Mouse (Mus musculus) right cerebral cortex, adult 18-20 months (tissue): ENCODE measurements around the gene Kansl2.
A peak's percentile ranks its signal among the peaks of the same experiment; 100 is the strongest.

Experiments used
- DNase-seq: peaks from one replicate; pipeline ENCODE4 v3.0.0; 2022; ENCODE audit warnings: mixed read lengths

Gene Kansl2

GRCm38 (mm10) chr15:98492102-98492501, 42.0 kb downstream of the Kansl2 start, which contains the start of gene Olfr279:
TSS of gene Olfr279 (plus strand) at chr15:98492402.
- no peak for DNase-seq

DNA sequence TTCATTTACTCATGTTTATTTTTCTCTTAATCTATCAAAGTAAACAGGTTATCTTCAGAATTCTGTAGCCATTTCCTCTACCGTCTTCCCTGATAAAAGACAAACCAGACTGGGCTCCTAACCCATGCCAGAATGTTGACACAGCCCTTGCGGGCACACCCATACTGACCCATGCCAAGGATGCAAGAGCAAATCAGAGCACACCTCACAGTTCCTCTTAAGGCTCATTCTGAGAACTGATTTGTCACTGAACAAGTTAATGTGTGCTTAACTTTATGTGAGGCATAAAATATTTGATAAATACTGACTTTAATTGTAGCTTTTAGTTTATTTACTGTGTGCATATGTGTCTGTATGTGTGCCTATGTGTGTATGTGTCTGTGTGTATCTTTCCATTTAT, 42.7 kb downstream of the Kansl2 start:
- no peak for DNase-seq

DNA sequence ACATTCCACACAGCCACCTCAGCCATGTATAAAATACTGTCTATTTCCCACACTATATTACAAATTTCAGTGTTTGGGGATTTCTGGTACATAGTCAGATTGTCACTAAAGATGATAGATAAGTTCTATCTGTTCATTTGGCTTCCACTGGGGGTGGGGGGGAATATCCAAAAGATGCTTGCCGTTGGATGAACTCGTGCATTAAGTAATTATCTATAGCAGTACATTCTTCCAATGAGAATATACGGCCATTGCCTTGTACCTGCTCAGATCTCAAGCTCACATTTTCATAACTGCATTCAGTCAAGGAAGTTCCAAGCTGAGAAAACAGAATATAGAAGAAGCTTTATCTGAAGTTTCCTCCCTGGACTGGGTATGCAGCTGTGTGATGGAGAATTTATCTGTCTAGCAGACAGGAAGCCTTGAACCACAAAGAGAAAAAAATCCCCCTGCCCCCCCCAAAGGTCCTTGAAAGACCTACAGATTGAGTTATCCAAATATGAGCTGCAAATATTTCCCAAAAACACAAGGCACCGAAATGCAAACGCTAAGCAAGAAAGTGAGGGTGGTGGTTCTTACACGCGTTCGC, 47.5 kb downstream of the Kansl2 start:
- DNase-seq, result no peak

DNA sequence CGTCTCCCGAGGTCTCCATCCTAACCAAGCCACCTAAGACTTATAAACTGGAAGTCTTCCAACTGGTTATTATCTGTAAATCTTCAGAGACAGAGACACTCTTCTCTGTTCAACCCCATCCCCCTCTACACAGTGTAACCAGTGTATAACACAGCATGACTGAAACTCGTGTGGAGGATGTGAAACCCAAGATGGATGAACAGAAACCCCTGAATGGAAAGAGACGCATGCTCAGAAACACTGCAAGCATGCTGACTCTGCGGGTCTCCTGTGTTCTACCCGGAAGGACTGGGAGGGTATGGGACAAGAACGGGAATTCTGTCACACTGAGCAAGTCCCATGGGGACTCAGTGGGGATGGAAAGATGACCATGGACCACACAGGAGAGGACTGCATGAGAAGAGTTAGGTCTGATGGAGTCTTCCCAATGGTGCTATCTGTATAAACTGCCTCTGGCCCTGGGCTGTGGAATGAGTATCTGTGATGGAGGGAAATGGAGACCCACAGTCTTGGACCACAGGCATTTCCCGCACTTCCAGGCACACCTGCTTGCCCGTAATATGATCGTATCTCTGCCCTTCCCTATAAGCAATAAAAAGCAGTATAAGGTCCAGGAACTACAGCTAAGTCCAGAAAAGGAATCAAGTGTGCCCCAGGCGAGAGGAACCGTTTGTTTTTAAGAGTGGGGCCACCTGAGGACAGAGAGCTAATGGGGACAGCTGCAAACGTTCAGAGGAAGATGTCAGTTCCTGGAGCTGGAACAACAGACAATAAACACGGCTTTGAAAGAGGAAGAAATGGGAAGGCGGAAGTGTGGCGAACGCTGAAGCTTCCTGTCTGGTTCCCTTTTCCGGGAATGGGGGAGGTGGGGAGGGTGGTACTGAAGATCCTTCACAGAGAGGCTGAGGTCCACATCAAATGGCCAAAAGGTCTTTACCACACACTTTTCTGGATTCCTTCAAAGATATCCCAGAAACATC, 49.9 kb downstream of the Kansl2 start:
- no peak for DNase-seq

DNA sequence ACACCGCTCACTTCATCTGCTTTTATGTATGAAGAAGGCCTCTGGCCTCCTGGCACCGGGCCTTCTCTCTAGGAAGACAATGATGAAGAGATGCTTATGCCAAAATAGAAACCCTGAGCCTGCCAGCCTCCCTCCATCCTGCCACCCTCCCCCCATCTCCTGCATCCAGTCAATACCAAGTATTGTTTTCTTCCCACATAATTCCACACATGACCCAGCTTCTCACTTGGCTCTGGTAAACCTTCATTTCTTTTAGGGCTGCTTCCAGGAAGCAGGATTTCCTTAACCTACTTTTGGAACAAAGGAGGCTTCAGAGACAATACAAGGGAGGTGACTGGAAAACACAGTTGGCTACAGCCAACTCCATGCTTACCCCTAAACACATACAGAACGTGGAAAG, 51.4 kb downstream of the Kansl2 start, which contains the start of gene Lalba:
Gene Lalba, minus strand, starts transcription at position 21 of the 400 bp plus-strand sequence.
- no peak for DNase-seq

DNA sequence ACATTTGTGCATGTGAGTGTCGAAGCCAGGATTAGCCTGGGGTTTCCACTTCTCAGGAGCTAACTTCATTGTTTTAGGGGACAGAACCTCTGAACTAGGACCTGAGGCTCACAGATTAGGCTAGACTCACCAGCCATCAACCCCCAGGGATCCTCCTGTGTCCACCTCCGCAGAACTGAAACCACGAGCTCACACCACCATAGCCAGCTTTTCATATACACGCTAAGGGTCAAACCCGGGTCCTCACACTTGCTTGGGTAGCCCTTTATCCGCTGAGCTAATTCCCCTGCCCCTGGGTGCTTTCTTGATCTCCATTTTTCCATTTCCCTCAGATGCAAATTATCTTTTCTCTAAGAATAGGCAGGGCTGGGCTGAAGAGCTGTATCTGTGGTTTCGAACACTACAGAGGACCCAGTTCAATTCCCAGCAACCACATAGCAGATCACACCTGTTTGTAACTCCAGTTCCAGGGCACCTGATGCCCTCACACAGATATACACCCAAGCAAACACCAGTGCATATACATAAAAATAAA, 54.4 kb downstream of the Kansl2 start:
- DNase-seq, result no peak

GRCm38 (mm10) chr15:98476281-98476680, 57.8 kb downstream of the Kansl2 start:
- DNase-seq, result no peak

- peak; percentile 17 for DNase-seq
Measured at GRCm38 (mm10) chr15:98475382-98475781, 58.7 kb downstream of the Kansl2 start.

DNA sequence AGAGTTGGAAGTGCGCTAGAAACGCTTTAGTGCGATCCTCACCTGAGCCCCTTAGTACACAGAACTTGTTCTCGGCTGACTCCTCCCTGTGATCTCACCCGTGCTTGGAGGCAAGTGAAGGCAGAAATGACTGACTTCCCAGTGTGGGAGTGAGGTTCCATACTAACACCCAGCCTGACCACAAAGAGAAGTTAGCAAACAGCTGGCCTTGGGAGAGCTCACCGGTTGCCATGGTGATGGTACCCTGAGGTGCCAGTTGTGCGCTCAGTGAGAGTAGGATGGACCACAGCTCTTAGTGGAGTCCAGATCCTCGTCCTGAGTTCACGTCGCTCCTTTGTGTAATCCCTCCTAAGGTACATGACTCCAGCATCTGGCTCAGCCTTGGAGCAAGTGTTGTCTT, 59.1 kb downstream of the Kansl2 start:
- no peak for DNase-seq

GRCm38 (mm10) chr15:98471539-98471938, 62.5 kb downstream of the Kansl2 start:
- no peak for DNase-seq

DNA sequence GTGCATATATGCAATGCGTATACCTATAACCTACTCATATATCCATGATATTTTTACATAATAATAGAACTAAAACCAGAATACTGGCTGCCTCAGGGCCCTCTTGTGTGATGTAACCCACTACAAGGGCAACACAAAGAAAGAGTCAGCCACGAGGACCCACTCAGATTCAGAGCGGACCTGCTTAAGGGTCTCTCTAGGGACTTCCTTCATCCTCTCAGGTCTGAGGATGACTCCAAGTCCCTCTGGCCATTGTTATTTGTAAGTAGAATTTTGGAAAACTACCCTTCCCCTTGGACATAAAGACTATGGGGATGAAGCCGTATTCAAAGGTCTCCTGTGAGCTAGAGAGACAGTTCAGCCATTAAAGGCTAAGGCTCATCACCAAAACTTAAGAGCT, 64.5 kb downstream of the Kansl2 start, which contains the start of gene OR5BS1P:
Gene OR5BS1P, plus strand, starts transcription at position 301 of the 400 bp plus-strand sequence.
- no peak for DNase-seq
